Mouse (Mus musculus) urinary bladder, postnatal 14 days (tissue): ENCODE results near the gene Tmtc1.

Experiments used
- DNase-seq: peaks from one replicate; pipeline ENCODE4 v3.0.0; 2021; ENCODE audit warnings: low spot score

Tmtc1 gene

DNA sequence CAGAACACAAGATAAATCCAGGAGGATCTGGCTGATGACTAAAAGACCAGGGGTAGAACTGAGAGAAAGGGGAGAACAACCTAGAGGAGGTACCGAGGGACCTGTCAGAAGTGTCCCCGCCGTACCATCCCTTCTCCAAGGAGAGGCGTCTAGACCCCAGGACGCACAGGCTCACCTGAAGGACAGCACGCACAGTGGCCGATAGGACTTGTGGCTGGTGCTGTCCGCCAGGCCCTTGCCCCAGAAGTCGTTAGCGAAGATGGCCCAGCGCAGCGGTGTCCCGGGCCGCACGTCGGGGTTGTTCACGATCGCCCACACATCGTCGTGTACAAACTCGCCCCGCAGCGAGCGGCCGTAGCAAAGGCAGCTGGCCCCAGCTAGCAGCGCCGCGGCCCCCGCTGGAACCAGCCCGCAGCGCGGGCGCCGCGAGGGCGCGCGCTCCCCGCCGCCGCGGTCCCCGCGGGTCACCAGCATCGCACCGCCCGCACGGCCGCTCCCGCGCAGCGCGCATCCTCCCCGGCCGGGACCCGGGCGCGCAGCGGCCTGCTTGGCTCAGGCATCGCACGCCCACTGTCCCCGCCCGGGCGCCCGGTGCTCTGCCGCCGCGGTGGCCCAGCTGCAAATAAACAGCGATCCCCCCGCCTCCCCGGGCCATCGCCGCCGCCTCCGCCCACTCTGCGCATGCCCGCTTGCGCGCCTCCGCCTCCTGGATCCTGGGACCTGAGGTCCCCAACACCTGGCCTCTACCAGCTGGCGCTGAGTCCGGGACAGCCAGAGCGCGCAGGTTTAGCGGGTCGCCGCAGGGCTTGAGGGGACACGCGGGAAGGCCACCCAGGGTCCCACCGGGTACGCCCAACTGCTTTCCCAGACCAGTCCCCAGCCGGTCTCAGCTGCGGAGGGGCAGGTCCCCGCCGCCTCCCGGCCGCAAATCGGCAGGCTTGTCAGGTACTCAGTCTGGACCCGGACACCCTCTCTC is at the start of gene Tmtc1:
Gene Tmtc1, minus strand, starts transcription at position 664 of the 976 bp plus-strand sequence.
- DNase-seq: peak; percentile 78

DNA sequence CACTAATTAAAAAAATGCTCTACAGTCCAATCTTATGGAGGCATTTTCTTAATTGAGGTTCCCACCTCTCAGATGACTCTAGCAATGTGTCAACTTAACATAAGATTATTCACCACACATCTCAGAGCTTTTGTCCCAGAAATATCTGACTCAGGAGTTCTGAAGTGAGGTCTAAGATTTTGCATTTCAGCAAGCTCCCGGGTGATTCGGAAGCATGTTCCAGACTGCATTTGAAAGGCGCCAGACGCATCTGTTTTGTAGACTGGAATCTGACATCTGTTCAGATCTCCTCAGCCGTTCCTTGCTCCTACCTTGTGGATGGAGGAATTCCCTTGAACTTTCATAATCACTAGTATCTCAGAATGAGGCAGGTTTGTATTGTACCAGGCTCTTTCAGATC is 47.7 kb upstream of the Tmtc1 start:
- no peak for DNase-seq

DNA sequence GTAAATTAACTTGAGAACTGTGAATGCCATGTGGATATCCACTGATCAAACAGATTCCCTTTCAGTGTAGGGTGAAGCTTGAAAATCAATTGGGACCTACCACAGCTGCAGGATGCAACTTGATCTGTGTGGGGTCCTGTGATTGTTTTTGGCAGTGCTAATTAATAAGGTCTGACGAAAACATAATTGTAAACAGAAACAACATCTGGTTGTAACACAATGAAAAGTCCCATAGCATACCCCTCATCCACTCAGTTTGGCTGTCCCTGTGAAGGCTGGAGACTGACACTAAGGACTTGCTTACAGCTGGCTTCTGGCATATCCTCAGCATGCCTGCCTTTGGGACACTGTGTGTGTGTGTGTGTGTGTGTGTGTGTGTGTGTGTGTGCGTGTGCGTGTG is 42.6 kb upstream of the Tmtc1 start:
- DNase-seq: no peak

DNA sequence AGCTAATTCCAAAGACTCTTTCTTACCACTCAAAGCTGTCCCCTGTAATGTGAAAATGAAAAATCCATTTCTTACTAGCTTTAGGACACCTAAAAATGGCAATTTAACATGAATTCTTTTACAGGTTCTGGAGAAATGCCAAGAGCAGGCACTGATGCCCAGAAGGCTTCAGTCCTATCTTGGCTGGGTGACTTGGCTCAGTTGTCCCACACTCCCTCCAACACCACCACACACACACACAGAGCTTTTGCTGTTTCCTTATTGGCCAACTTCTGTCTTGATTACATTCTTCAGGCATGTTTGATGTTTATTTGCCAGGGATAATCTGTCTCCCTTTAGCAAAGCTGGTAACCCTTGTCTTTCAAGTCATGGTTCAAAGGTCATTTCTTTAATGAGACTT is 37.7 kb upstream of the Tmtc1 start:
- no peak for DNase-seq

DNA sequence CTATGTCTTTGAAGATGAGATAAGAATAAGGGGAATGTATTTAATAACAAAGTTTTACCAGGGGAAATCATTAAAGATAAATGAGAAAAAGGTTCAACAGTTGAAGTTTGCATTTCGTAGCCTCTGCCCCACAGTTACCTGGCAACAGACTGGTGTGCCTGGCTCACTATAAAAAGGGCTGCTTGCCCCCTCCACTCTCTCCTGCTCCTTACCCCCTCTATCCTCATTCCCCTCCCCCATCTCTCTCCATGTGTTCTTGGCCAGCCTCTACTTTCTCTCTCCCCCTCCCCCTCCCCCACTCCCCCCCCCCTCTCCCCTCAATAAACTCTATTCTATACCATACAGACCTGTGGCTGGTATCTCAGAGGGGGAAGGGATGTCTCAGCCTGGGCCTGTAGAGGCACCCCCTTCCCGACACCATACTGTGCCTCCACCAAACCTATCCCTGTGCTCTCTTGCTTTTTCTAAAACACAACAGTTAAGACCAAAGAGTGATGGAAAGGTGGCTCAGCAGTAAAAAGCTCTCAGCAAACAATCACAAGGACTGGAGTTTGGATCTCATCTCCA is 35.6 kb upstream of the Tmtc1 start:
- DNase-seq: no peak

DNA sequence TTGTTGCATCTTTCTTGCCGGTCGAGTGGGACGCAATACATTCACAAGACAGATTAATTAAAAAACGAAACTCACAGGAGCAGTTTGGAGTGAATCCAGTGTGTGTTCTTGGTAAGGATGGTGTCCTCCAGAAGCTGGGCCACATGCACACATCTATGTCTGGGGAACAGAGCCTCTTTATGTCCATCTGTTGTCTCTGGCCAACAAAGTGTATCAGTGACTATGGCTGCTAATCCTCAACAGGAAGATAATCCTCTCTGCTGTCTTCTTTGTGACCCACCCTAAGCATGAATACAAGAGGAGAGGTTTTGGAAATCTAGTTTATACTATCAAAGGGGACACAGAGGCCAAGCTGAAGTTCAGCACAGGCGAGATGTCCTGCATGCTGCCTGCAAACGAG is 34.2 kb upstream of the Tmtc1 start:
- no peak for DNase-seq

DNA sequence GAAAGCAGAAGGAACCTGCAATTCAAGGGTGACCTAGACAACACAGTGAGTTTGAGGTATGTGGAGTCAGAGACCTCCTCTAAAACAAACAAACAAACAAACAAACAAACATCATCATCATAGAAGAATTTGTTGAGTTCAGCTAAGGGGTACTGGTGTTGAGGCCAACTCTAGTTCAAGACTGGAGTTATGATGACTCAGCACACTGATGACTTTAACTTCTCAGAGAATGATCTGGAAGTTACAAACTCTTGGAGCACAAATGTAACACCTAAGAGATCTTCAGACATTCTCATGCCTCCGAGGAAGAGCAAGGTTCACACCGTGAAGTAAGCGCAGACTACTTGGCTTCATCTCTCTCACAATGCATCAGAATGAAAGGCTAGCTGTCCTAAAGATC is 28.1 kb upstream of the Tmtc1 start:
- no peak for DNase-seq

DNA sequence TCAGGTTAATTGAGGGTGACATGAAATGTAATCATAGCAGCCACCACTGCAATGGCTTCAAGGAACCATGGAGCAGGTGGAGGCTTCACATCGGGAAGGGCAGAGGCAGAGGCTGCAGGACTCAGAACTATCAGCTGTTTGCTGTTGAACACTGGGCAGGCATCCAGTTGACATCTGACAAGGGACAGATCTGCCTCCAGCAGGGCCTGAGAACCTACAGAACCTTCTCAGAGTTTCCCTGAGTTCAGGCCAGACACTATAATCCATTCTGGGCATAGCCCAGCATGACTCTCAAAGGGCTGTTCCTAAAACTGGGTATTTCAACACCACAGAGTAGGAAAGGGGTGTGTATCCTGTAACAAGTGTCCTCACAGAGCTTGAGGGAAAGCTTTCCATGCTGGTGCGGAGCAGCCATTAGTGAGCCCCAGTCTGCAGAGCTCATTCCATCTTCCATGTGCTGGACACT is 23.8 kb upstream of the Tmtc1 start:
- peak; percentile 73 for DNase-seq

DNA sequence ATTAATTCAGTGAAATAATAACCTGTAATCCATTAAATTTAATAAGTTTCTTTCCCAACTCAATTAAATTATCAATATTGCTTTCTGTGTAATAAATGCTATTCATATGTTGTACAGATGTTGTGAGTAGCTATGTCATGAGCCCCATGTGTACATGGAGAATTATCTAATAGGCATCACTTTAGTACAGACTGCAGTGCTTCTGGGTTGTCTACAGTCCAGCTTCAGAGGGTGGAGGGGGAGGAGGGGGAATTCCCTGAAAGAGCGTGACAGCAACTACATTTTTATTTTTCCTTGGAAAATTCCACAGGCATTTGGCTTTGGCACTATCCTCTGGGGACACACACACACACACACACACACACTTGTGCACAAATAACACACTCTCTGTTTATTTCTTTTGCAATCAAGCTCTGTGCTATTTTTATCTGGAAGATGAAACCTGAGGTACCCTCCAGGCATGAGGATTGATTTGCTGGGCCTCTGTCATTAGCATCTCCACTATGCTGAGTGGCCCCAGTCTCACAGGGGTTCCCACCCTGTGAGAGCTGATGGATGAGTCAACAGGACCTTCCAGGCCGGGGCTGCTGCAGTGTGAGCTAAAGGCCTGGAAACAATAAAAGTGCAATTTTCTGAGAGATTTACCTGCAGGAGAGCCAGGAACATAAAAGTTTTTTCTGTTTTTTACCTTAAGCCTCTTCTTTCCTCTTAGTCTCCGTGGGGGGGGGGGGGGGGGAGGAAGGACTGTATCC is 23.2 kb upstream of the Tmtc1 start:
- DNase-seq: no peak

DNA sequence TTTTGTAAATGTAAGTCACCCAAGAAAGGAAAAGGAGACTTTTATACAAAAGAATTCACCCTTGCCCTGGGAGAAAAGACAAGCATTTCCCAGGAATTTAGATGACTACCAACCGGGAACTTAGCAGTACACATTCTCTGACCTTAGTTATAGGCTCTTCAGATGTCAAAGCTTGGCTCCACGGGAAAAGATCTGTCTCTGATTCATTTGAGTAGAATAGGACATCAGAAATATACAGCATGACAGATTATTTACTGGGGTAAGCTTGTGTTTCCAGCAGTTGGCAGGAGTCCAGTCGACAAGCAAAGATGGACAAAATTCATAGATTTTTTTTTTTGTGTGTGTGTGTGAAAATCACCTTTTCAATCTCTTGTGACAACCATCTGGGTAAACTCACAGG is 15.4 kb upstream of the Tmtc1 start:
- no peak for DNase-seq

DNA sequence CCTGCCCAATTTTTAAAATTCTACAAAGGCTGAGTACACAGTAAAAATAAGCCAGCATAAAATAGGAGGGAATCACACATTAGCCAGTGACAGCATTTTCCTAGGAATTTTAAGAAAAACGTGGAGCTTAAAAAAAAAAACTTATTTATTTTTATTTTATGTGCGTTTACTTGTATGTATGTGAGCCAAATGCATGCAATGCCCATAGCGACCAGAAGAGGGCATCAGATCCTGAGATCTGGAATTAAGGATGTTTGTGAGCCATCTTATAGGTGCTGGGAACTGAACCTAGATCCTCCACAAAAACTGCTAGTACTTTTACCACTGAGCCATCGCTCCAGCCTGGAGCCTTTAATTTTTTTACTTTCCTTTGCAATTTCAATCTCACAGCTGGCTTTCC is 11.3 kb upstream of the Tmtc1 start:
- no peak for DNase-seq

DNA sequence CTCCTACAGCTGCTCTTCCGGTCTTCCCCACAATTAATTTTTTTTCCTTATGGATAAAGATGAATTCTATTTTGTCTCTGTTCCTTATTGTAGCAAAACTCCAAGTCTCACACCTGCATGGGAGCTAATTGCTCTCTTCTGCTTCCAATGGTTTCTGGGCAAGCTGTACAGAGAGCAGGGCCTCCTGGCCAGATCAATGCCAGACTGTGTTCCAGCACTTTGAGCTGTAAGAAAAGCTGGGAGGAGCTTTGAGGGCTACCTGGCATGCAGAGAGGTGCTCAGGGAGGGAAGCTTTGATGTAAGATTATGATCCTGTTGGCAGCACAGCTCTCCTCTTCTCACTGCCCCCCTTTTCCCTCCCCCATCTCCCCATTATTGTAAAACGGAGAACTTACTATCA is 10.6 kb upstream of the Tmtc1 start:
- no peak for DNase-seq

DNA sequence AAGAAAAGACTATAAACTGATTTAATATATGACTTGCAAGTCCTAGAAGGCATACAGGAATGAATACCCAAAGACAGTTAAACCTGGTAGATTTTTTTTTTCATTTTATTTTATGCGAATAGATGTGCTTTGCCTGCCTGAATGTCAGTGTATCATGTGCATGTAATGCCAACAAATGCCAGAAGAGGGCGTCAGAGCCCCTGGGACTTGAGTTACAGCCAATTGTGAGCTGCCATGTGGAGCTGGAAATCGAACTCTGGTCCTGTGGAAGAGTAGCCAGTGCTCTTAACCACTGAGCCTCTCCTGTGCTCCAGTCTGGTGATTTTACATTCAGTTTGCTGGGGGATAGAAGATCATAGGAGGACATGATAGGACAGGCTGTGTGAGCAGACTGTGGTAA is 4.0 kb upstream of the Tmtc1 start:
- no peak for DNase-seq

DNA sequence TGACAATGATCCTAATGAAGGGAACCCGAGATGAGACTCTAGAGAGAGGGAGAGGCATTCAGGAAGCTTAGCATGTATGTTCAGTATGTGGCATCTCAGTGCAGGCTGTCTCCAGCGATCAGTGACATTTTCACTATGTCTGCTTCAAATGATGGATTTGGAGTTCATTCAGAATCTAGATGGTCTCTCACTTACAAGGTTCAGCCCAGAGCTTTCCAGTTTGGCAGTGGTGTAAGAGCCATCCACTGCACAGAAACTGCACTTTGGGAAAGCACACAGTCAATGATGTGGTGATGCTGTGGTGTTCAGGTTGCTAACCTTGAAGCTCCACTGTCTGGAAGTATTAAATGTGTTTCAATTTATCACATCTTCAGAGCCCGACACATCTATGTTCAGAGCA is 1.9 kb upstream of the Tmtc1 start:
- DNase-seq: no peak

DNA sequence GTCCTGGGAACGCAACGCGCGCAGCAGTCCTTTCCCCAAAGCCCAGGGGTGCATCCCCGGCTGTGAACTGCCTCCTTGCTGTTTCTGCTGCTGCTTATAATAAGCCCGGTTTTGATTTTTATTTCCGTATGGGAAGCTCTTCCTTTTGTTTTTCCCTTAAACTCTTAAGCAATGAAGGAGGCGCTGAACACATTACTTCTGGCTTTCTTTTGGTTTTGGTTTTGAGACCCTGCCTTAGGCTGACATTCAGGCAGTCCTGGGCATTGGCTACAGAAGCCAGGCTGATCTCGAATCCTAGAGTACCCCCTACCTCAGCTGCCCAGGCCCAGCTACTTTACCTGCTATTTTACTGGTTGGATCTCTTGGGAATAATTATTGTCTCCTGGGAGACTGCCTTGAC is 607 bp upstream of the Tmtc1 start:
- no peak for DNase-seq

DNA sequence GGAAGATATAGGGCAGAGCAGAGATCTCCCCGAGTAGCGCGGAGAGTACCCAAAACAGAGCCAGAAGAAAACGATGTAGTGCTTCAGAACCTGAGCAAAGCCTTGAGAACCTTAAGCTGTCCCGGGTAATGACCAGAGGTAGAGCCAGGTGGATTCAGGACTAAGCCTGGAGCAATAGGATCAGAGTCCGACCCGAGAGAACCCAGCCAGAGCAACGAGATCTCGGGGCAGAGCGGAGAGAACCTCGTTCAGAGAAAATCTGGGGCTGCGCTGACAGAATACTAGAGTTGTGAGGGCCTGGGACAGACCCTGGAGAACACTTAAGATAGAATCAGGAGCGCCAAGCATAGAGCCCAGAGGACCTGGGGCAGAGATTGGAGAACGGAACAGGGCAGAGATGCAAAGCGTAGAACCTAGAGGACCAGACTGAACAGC is 881 bp downstream of the Tmtc1 start:
- DNase-seq: no peak

DNA sequence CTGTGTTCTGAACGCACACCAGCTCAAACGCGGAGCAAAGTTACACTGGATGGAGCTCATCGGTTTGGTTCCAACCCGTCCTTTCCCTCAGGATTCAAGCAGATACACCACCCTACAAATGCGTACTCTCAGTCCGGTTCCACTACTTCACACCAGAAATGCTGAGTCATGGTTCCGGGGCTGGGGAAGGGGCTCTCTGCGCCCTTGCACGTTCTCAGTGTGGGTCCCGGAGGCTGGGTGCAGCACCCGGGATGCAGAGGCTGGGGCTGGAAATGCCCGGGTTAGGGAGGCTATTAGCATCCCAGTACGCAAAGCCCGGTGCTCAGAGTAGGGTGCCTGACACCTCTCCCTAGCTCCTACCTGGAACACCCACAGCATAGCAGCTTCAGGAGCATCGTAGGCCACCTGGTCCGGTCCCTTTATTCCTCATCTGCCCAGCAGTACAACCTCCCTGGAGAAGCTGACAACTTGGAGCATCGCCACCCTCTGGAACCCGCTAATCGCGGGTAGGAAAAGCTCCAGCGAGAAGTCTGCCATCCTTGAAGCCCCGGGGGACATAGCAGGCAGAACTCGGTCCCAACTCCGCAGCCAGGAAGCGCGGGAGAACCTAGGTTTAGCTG is 1.4 kb downstream of the Tmtc1 start:
- DNase-seq: peak; percentile 10

DNA sequence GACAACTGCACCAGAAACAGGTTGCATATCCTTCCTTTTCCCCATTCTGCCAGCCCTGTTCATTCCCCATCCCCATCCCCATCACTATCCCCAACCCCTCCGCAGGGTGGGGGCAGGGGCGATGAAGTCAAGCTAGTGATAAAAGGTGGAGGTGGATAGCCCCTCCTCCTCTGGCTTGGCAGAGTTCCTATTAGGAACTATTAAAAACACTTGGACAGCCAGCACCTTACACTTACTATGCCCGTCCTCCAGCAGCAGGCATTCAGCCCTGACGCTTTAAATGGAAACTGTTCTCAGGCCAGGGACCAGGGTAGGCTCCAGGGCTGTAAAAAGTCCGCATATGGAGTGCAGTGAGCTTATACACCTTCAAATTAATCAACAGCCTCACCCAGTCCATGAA is 2.3 kb downstream of the Tmtc1 start:
- DNase-seq: no peak

DNA sequence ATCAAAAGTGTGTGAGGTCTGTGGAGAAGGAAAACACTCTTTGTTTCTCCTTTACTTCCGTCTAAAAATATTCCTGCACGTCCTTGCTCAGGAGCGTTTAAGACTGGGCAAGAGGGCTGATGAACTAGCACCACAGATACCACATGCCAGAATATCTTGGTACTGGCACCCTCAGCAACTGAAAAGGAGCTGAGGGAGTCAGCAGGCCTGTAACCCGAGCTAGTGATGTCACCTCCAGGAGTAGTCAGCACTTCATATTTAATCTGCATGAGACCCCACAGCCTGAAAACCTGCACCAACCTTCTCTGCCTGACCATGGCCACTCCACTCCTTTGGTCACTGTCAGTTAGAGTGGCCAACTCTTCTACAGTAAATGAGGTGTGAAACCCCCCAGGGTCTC is 5.1 kb downstream of the Tmtc1 start:
- DNase-seq: no peak

DNA sequence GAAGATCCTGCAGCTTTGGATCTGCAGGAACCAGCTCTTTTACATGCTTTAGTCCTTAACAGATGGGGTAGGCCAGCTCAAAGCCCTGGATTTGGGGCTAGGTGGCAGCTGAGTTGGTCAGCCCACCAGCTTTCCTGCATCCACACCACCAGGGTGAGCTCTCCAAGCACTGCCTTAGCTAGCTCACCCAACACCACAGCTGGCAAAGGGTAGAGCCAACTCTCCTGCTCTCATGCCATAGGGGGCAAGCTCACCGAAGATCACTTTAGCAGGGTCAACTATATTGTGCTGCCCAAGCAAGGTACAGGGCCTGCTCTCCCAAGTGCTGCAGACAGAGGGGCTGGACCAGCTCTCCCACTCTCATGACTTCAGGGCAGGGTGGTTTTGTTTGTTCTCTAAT is 6.6 kb downstream of the Tmtc1 start:
- DNase-seq: no peak

DNA sequence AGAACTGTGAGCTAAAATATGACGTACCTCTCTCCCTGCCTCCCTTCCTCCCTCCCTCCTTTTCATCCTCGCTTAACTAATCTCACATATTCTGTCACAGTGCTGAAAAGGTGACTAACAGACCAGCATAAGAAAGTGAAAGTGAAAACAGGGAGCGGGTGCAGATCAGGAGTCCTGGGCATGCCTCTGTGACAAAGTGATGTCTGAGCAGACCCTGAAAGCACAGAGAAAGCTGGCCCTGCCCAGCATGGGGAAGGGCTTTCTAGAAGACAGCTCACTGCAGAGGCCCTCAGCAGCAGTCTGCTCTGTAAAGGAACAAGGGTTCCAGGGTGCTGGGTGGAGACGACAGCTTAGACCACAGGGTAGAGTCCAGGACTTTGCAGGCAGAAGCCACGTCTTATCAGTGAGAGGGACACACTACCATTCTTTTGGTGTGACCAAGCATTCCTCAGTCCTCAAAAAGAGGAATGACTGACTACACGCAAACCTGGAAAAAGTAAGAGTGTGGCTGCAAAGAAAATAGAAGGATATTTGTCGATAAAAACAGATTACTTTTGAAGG is 7.7 kb downstream of the Tmtc1 start:
- no peak for DNase-seq

DNA sequence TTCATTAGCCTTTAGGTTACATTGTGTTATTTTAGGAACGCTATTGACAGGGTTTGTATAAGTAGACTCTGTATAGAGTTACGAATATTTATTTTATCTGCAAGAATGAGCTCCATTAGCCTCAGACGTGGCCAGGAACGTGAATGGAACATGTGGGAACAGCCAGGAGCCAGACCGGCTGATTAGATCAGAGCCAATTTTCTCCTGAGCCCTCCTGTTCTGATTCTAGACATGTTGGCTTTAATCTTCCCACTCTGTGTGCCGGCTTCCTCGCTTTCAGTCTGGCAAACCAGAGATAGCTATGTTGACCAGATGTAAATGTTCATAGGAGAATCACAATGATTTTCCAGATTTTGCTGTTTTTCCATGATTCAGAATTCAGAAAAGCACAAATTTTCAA is 22.6 kb downstream of the Tmtc1 start:
- DNase-seq: no peak
